Mouse (Mus musculus): Measurements from ENCODE around the gene Cdkn2aip. TPM values are rescaled to one million over a fixed set of nuclear protein-coding genes. Genes with fewer than 3 reads are reported as not detected.

The Cdkn2aip gene
- 10 to 100 TPM; 11.0 to 11.6 TPM for total RNA-seq (2021)
- long read RNA-seq, experiment 1, transcript Cdkn2aip-202 (3 exons, 3,393 nt), result major isoform, 16 of 24 reads
- long read RNA-seq, experiment 1, transcript Cdkn2aip-201 (3 exons, 3,464 nt), result minor isoform, 8 of 24 reads
- long read RNA-seq, experiment 1, partial matches to known transcripts, result 0 of 24 reads
- long read RNA-seq, experiment 1, other reads (novel, unspliced or antisense), result 0 of 24 reads
- long read RNA-seq, experiment 2, transcript Cdkn2aip-202 (3 exons, 3,393 nt), result major isoform, 10 of 14 reads
- long read RNA-seq, experiment 2, partial matches to known transcripts, result 0 of 14 reads
- long read RNA-seq, experiment 2, other reads (novel, unspliced or antisense), result 0 of 14 reads

DNA sequence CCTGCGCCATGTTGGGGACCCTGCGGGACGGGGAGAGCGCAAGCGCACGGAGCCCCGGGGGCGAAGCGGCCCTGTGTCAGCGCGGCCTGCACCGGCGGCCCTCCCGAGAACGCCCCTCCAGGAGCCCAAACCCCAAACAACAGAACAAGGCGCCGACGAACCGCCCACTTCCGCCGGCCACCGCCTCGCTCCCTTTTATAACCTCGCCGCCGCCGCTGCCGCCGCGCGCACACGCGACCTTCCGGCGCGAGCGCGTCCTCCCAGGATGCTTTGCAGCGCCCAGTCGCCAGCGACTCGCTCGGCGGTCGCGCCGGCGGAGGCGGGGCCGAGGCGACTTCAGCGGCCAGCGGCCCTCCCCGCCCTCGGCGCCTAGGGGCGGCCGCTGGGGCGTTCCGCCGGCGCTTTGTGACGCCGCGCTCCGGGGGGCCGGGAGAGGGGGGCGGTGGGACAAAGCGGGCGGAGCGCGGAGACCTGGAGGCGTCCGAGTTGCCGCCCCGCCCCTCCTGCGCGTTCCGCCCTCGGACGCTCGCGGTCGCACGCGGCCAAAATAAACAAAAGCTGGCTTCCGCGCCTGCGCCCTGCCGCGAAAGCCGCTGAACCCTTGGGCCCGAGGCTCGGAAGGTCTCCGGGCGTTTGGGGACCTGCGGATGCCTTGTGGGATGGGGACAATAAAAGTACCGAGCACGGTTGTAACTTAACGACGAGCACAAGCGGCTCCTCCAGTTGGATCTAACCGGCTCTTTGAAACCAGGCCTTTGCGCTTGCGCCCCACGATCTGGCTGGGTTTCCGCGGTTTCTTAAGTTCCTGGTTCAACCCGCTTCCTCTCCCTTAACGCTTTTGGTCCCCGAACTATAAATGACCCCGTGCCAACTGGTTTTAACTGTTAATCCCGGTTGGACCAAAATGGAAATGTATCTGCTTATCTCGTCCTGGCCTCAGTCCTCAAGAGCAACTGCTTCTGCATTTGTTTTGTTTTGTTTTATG lies at the start of gene Cdkn2aip:
TSS of gene Cdkn2aip (minus strand) at position 172 of the 985 bp plus-strand sequence.
- intact Hi-C loops (cut with DNase I), result no loop called here
- DNase-seq, result peak; percentile 97 to 98

- intact Hi-C loops (cut with DNase I), result no loop called here
- no peak for DNase-seq
Measured at GRCm38 (mm10) chr8:47763194-47763593, 49.5 kb upstream of the Cdkn2aip start.

- no peak for DNase-seq
Measured at GRCm38 (mm10) chr8:47760685-47761084, 47.0 kb upstream of the Cdkn2aip start.

DNA sequence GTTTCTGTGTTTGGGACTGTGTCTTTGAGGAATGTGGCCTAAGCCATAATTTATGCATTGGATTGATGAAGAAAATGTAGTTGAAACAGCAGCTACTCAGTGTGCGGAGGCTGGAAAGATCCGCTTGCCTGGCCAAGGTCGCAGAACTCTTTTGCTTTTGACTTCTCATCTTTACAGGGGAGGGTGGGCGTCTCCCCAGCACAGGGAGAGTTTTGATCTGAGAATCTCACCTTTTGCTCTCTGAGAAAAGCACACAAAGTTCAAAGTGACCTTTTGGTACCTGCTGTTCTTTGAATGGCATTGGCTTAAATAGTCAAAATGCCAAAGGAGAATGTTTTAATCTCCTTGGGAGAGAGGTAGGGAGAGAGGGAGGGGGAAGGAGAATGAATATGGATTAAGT lies 46.5 kb upstream of the Cdkn2aip start:
- no peak for DNase-seq
- intact Hi-C loops (cut with DNase I), result no loop called here

More at GRCm38 (mm10) chr8:47760685-47761084, 47.0 kb upstream of the Cdkn2aip start:
- intact Hi-C loops (cut with DNase I), result no loop called here

GRCm38 (mm10) chr8:47753121-47753520 lies 39.4 kb upstream of the Cdkn2aip start:
- no peak for DNase-seq
- intact Hi-C loops (cut with DNase I), result no loop called here

GRCm38 (mm10) chr8:47750096-47750495 lies 36.4 kb upstream of the Cdkn2aip start:
- intact Hi-C loops (cut with DNase I), result no loop called here
- DNase-seq, result no peak

- no peak for DNase-seq
- intact Hi-C loops (cut with DNase I), result no loop called here
Measured at GRCm38 (mm10) chr8:47749491-47749890, 35.8 kb upstream of the Cdkn2aip start.

- intact Hi-C loops (cut with DNase I), result no loop called here
- DNase-seq, result no peak
Measured at GRCm38 (mm10) chr8:47746304-47746703, 32.6 kb upstream of the Cdkn2aip start.

DNA sequence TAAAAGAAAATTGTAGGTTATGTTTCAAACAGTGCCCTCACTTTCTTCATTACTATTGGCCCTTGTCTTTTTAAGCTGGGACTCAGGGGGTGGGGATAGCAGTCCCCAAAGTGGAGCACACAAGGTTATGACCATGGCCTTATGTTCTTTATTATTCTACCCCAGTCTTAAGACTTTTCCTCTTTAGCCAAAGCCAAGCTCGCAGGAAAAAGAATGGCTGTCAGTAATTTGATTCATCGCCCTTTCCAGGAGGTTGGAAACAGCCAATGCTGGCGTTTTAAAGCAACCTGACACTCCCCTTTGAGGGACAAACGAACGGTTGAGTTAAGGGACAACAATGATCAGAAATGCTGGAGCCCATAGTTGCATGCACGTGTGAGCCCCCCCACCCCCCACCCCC lies 32.1 kb upstream of the Cdkn2aip start:
- intact Hi-C loops (cut with DNase I), result loop anchor here (2.0 kb wide), 1 partner anchor 267 kb away; no protein-coding TSS in a partner anchor
- no peak for DNase-seq

GRCm38 (mm10) chr8:47744803-47745202 lies 31.1 kb upstream of the Cdkn2aip start:
- intact Hi-C loops (cut with DNase I), result loop anchor here (2.0 kb wide), 1 partner anchor 268 kb away; no protein-coding TSS in a partner anchor
- DNase-seq, result no peak

DNA sequence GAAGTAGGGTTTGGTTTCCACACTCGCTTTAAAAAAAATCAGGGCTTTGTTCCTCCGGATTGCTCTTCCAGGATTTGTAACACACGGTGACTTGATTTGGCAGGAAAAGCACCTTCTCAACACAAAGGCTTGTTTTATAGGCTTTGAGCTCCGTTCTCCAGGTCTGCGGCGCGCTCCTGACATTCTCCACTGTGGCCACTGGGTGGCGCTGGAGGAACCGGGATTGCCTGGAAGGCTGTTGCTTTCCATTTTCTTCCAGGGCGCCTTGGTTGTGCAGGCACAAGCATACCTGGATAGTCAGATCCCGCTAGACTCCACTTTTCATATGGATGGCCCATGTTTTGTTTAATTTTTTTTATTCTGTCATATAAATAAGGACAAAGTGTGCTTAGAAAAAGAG lies 29.7 kb upstream of the Cdkn2aip start:
- intact Hi-C loops (cut with DNase I), result loop anchor here (2.0 kb wide), 1 partner anchor 97 kb away; no protein-coding TSS in a partner anchor

DNA sequence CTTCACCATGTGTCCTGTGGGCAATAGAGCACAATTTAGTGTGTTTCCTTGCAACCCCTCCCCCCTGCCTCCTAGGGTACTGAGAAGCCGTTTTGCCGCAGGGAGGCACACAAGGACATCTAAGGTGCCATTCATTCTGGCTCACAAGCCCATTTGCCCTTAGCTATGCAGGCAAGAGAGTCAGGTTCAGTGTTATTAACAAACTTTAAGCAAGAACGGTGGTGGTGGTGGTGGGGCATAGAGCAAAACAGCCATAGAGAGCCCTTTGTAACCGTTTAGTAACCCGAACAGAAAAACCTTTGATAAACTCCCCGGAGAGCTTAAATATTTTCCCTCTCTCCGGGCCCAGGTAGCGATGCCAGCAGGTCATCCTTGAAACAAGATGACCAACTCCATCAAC lies 29.3 kb upstream of the Cdkn2aip start:
- DNase-seq, result no peak
- intact Hi-C loops (cut with DNase I), result loop anchor here (2.0 kb wide), 1 partner anchor 98 kb away; no protein-coding TSS in a partner anchor

More for the DNA sequence above, 29.7 kb upstream of the Cdkn2aip start:
- peak; percentile 87 to 94 for DNase-seq

GRCm38 (mm10) chr8:47742372-47742771 lies 28.6 kb upstream of the Cdkn2aip start:
- intact Hi-C loops (cut with DNase I), result loop anchor here (2.0 kb wide), 1 partner anchor 98 kb away; no protein-coding TSS in a partner anchor
- DNase-seq, result no peak

- intact Hi-C loops (cut with DNase I), result no loop called here
- DNase-seq, result no peak
Measured at GRCm38 (mm10) chr8:47737120-47737519, 23.4 kb upstream of the Cdkn2aip start.

DNA sequence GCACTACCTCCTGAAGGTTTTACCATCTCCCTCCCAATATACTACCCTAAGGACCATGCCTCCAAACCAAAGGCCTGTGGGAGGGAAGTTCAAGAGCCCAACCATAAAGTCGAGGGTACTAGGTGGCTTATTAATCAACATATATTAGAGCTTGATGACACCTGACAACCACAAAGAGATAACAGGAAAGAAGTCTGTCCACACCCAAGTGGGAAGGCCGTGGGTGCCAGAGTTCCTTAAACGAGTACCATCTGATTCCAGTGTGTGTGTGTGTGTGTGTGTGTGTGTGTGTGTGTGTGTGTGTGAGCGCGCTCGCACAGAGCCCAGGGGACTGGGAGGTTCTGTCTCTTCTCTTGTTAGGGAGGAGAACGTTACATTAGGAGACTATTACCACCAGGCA lies 15.6 kb upstream of the Cdkn2aip start:
- intact Hi-C loops (cut with DNase I), result no loop called here
- DNase-seq, result no peak

- DNase-seq, result no peak
- intact Hi-C loops (cut with DNase I), result no loop called here
Measured at GRCm38 (mm10) chr8:47726945-47727344, 13.2 kb upstream of the Cdkn2aip start.

DNA sequence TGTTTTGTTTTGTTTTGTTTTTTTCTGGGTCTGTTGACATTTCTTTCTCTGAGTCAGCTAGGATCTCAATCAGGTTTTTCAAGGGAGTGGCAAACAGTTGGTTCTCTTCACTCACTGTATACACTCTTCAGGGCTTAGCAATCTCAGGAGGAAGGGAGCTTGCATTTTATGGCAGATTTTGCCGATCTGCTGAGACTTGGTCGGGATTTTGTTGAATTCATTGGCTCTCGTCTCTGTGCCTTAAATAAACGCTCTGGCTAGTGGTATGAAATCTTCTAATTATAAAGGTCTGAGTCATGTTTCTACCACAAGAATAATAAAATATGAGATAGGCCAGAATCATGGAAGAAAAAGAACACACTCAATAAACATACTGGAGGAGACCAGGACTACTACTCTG lies 7.9 kb upstream of the Cdkn2aip start:
- no peak for DNase-seq
- intact Hi-C loops (cut with DNase I), result no loop called here

GRCm38 (mm10) chr8:47718641-47719040 lies 4.9 kb upstream of the Cdkn2aip start:
- intact Hi-C loops (cut with DNase I), result no loop called here

DNA sequence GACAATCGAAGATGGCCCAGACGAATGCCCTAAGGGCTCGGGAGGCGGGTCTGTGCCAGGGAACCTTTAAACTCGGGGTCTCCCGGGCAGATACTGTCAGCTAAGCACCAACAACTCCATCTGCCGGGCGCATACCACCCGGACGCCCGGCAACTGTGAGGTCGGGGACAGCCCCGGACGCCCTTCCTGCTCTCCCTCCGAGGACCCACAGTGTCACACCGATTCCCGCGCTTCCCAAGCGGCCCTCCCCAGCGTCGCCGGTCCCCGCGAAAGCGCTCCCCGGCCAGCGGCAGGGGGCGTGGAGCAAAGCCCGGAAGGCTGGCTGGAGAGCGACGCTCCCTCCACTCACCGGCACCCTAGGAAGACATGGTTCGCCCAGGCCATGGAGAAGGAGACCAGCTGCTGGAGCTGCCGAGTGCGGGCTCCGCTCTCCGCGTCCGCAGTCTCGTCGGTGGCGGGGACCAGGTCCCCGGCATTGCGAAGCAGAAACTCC lies 515 bp downstream of the Cdkn2aip start:
- intact Hi-C loops (cut with DNase I), result no loop called here
- peak in 1 of 2 experiments; percentile 59 for DNase-seq

More at GRCm38 (mm10) chr8:47718641-47719040, 4.9 kb upstream of the Cdkn2aip start:
- DNase-seq, result no peak

DNA sequence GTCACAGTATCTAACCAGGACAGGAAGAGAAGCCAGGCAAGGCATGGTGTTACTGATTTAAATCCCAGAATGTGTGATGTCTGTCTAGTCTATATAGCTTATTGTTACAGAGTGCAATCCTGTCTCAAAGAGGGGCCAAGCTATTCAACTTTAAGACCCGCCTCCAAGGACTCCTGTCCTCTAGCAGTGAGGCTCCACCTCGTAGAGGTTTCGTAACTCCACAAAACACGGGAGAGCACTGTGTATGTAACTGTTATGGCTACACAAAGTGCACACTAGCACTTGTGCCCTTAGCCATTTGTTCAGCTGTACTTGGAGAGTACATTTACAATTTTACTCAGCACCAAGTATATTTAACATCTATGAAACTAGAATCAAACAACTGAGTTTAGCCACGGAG lies 5.6 kb downstream of the Cdkn2aip start:
- intact Hi-C loops (cut with DNase I), result no loop called here

DNA sequence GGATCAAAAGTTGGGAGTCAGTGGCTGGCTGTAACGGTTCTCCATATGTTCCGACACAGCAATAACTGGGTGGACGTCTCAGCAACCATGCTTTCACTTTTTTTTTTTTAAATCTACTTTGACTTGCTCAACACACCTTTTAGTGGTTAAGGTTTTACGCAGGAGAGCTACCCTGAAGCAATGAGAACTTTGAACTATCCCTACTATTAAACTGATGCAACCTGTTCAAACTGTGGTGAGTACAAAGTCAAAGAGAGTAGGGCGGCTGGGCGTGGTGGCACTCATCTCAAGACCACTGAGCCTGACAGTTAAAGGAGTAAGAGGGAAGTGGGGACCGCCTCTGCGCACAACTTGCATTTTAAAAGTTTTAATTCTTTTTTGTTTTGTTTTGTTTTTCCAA lies 7.0 kb downstream of the Cdkn2aip start:
- DNase-seq, result no peak
- intact Hi-C loops (cut with DNase I), result no loop called here

More for the DNA sequence above, 5.6 kb downstream of the Cdkn2aip start:
- DNase-seq, result no peak

Data from heart, postnatal 14 days (tissue).